16 mouse cellular contexts compared by ENCODE assay signal in genomic region chr10:44465618-44466017, GRCm38 (mm10).
DNase-seq lines count a peak whose midpoint lies in the region; ATAC-seq and TF ChIP-seq lines count a peak whose summit lies in the region.
"Had no signal": no experiment of that assay in that cellular context is flagged by ENCODE, and none has a peak within 500 bp of the region (broad histone marks: within the 10 kb centered on the region; RNA-seq: fewer than 3 reads in every experiment).

No protein-coding gene starts in this region.

- ATAC-seq in limb, embryonic 12.5 days (ENCODE audit: insufficient number of reproducible peaks, insufficient read depth, low FRiP score, low TSS enrichment, low read depth), result no peak
- no peak for ATAC-seq in midbrain, embryonic 16.5 days
- ATAC-seq in midbrain, postnatal 0 days (ENCODE audit: low FRiP score), result no peak
- ATAC-seq: forebrain, embryonic 15.5 days; hindbrain, embryonic 16.5 days; midbrain, embryonic 15.5 days had no signal

- no peak overlapping the region for H3K9ac ChIP-seq in limb, embryonic 12.5 days (replicated peaks)
- H3K9ac ChIP-seq in midbrain, embryonic 16.5 days (ENCODE audit: low read depth, low read length), result no peak overlapping the region
- no peak overlapping the region for H3K9ac ChIP-seq in midbrain, postnatal 0 days (replicated peaks; ENCODE audit: low read length, poor library complexity, severe bottlenecking)
- H3K9ac ChIP-seq: forebrain, embryonic 15.5 days; midbrain, embryonic 15.5 days; neural tube, embryonic 12.5 days had no signal

- no peak overlapping the region for H3K27ac ChIP-seq in limb, embryonic 12.5 days
- H3K27ac ChIP-seq in limb, embryonic 10.5 days, result no peak overlapping the region
- no peak overlapping the region for H3K27ac ChIP-seq in midbrain, embryonic 16.5 days (ENCODE audit: low read length)
- H3K27ac ChIP-seq in midbrain, postnatal 0 days (ENCODE audit: low read depth, low read length), result no peak overlapping the region
- H3K27ac ChIP-seq: forebrain, embryonic 15.5 days; midbrain, embryonic 15.5 days; neural tube, embryonic 12.5 days had no signal

- no peaks in the 10 kb centered on the region for H3K9me3 ChIP-seq in limb, embryonic 12.5 days
- H3K9me3 ChIP-seq in limb, embryonic 10.5 days (replicated peaks), result no peaks in the 10 kb centered on the region
- H3K9me3 ChIP-seq in midbrain, embryonic 16.5 days (replicated peaks; ENCODE audit: control insufficient read depth, low read length, poor library complexity, severe bottlenecking), result no peaks in the 10 kb centered on the region
- no peaks in the 10 kb centered on the region for H3K9me3 ChIP-seq in midbrain, postnatal 0 days (ENCODE audit: low read length)
- H3K9me3 ChIP-seq: forebrain, embryonic 15.5 days; midbrain, embryonic 15.5 days; neural tube, embryonic 12.5 days had no signal

- H3K27me3 ChIP-seq in limb, embryonic 12.5 days, result peaks cover 45% of the 10 kb centered on the region
- peaks cover 50% of the 10 kb centered on the region for H3K27me3 ChIP-seq in limb, embryonic 10.5 days (ENCODE audit: low read depth, poor library complexity, severe bottlenecking)
- peaks cover 14% of the 10 kb centered on the region for H3K27me3 ChIP-seq in midbrain, embryonic 16.5 days (ENCODE audit: control insufficient read depth, insufficient read depth, low read depth, low read length)
- peaks cover 7% of the 10 kb centered on the region for H3K27me3 ChIP-seq in midbrain, postnatal 0 days (ENCODE audit: insufficient read depth, low read length)
- H3K27me3 ChIP-seq: neural tube, embryonic 12.5 days had no signal

- H3K36me3 ChIP-seq in limb, embryonic 12.5 days, result no peaks in the 10 kb centered on the region
- H3K36me3 ChIP-seq in limb, embryonic 10.5 days, result no peaks in the 10 kb centered on the region
- no peaks in the 10 kb centered on the region for H3K36me3 ChIP-seq in midbrain, embryonic 16.5 days (ENCODE audit: control insufficient read depth, insufficient read depth, low read length)
- no peaks in the 10 kb centered on the region for H3K36me3 ChIP-seq in midbrain, postnatal 0 days (ENCODE audit: insufficient read depth, low read length)
- H3K36me3 ChIP-seq: forebrain, embryonic 15.5 days; midbrain, embryonic 15.5 days; neural tube, embryonic 12.5 days had no signal

- H3K4me2 ChIP-seq in limb, embryonic 12.5 days, result 0 out of 2 replicates have a peak overlapping the region, but pooled peaks have one; percentile 17
- peak overlapping the region; percentile 26; the same call in 1 of the 2 replicates for H3K4me2 ChIP-seq in midbrain, embryonic 16.5 days (ENCODE audit: low read length)
- H3K4me2 ChIP-seq in midbrain, postnatal 0 days (ENCODE audit: low read depth, low read length, poor library complexity, severe bottlenecking), result no peak overlapping the region
- H3K4me2 ChIP-seq: forebrain, embryonic 15.5 days; midbrain, embryonic 15.5 days; neural tube, embryonic 12.5 days had no signal

- intact Hi-C loops in heart, postnatal 36 days (cut with DNase I), result no loop called here

- no peak for TF ChIP-seq CTCF in midbrain, postnatal 0 days (IDR thresholded peaks at IDR 0.05)

- WGBS in limb, embryonic 12.5 days, result 17% methylated on average over 8 of the region's 8 CpGs
- 26% methylated on average over 8 of the region's 8 CpGs for WGBS in limb, embryonic 10.5 days
- WGBS in midbrain, embryonic 16.5 days, result 16% methylated on average over 8 of the region's 8 CpGs
- 28% methylated on average over 8 of the region's 8 CpGs for WGBS in midbrain, postnatal 0 days

- H3K4me3 ChIP-seq in limb, embryonic 12.5 days (replicated peaks), result no peak overlapping the region
- no peak overlapping the region for H3K4me3 ChIP-seq in limb, embryonic 10.5 days
- H3K4me3 ChIP-seq in midbrain, embryonic 16.5 days (ENCODE audit: low read depth, low read length), result no peak overlapping the region
- H3K4me3 ChIP-seq in midbrain, postnatal 0 days (ENCODE audit: low read depth, low read length), result no peak overlapping the region
- H3K4me3 ChIP-seq: forebrain, embryonic 15.5 days; midbrain, embryonic 15.5 days; neural tube, embryonic 12.5 days had no signal

- no peaks in the 10 kb centered on the region; the same call in 1 of the 2 replicates for H3K4me1 ChIP-seq in limb, embryonic 12.5 days (replicated peaks)
- H3K4me1 ChIP-seq in limb, embryonic 10.5 days, result peaks cover 16% of the 10 kb centered on the region
- H3K4me1 ChIP-seq in midbrain, embryonic 16.5 days (ENCODE audit: control insufficient read depth, insufficient read depth, low read length), result peaks cover 3% of the 10 kb centered on the region
- H3K4me1 ChIP-seq in midbrain, postnatal 0 days (ENCODE audit: insufficient read depth, low read length), result no peaks in the 10 kb centered on the region
- H3K4me1 ChIP-seq: forebrain, embryonic 15.5 days; neural tube, embryonic 12.5 days had no signal

- DNase-seq in heart, adult 11 months, result peak; percentile 50
- DNase-seq in heart, postnatal 36 days, result no peak
- no peak for DNase-seq in limb, embryonic 10.5 days (ENCODE audit: low spot score)
- DNase-seq in midbrain, postnatal 0 days (ENCODE audit: low spot score), result no peak
- peak; percentile 74 for DNase-seq in yolk sac, embryonic 10.5 days (ENCODE audit: low spot score)
- no peak for DNase-seq in cerebellum, postnatal 36 days
- DNase-seq: kidney, adult 11 months; kidney, postnatal 10 days; right cerebral cortex, postnatal 4 days; thymus, adult 18-20 months had no signal

Comparison
In these comparisons a context has a peak if more than half of its experiments do, and no peak if none do; other contexts are left out.
1. DNase-seq: peak in heart, adult 11 months (single experiment) and yolk sac, embryonic 10.5 days (single experiment); none in heart, postnatal 36 days (0 of 2), limb, embryonic 10.5 days (single experiment), midbrain, postnatal 0 days (single experiment) and cerebellum, postnatal 36 days (0 of 2).